Mouse (Mus musculus): Measurements from ENCODE around the gene Tac1.
"Not testable (repeated sequence)": the region's sequence is repeated elsewhere in the genome, so short reads cannot be mapped to it uniquely, and the experiment has no call there.

The Tac1 gene

GRCm38 (mm10) chr6:7554829-7555391, at the start of gene Tac1:
TSS of gene Tac1 (plus strand) at chr6:7554879.
- DNase-seq (ENCODE audit: low read depth, low spot score), result no peak

DNA sequence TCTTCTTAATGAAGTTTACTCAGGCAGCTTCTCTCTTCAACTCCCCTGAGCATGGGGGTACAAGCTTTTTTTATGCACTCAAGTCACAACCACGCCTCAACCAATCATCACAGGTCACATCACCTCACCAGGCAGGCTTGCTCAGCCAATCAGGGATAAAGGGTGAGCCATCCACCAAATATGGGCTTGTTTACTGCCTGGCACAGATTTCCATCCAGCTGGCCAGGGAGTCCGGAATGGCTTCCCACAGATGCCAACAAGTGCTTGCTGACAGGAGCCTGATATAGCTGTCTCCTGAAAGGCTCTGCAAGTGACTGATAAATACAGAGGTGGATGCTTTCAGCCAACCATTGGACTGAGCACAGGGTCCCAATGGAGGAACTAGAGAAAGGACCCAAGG, 11.2 kb upstream of the Tac1 start:
- DNase-seq (ENCODE audit: low read depth, low spot score), result not testable (repeated sequence)

DNA sequence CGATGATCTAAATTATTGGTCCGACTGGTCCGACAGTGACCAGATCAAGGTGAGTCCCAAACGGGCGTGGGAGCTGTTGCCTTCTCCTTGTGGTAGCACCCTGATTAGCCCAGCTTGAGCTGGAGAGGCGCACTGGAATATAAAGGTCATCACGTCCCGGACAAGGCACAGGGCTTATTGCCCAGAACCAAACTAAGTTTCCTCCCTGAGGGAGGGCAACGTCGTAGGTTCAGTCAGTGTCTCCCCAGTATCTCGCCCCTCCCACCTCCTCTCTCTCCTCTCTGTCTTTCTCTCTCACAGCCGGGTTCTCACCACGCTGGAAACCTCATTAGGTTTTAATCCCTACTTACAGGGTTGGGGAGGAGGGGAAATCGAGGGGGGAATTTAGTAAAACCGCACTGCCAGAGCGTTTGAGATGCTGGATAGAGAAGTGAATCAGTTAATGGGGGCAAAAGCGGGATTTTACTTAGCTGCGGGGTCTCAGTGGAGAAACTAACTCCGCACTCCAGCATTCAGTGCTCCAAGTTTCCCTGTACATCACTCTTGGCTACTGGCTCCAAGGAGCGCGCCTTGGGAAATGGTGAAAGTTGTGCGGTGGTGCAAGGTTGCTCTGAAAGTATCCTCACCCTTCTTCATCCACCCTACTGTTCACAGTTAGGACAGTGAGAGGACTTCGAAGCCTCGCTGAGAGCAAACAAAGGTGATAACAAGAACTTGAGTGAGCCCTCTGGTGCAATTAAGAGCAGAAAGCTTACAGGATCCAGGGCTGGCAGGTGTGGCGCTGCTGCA, 1.2 kb downstream of the Tac1 start:
- DNase-seq (ENCODE audit: low read depth, low spot score), result no peak

- no peak for DNase-seq (ENCODE audit: low read depth, low spot score)
Measured at GRCm38 (mm10) chr6:7558164-7558563, 3.5 kb downstream of the Tac1 start.

DNA sequence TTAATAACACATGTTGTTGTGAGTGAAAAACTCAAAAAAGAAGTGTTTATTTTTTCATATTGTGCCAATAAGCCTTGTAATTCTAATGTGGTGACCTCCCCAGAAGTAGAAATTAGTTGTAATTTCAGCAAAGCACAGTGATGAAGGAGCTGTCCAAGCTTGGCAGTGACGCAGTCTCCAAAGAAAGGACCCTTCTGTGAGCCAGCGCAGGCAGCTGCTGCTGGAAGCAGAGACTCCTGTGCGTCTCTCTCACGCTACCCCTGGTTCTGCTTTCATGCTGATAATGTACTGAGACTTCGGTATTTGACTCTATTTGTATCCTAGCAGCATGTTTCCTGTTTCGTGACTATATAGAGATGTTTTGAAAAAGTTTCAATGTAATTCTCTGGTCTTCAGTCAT, 7.8 kb downstream of the Tac1 start:
- no peak for DNase-seq (ENCODE audit: low read depth, low spot score)

- DNase-seq (ENCODE audit: low read depth, low spot score), result no peak
Measured at GRCm38 (mm10) chr6:7564537-7564936, 9.9 kb downstream of the Tac1 start.

DNA sequence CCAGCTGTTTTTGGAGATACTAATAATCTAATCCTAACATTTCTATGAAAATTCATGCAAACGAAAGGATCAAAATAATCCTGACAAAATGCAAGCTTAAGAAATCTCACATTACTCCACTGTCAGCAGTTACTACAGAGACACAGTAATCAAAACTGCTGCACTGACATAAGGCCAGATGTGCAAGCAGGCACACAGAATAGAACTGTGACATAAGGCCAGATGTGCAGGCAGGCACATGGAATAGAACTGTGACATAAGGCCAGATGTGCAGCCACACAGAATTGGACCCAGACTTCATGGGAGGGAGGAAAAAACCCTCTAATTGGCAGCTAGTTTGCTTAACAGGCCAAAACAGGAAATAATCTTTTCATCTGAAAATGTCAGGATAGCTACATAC, 16.5 kb downstream of the Tac1 start:
- no peak for DNase-seq (ENCODE audit: low read depth, low spot score)

DNA sequence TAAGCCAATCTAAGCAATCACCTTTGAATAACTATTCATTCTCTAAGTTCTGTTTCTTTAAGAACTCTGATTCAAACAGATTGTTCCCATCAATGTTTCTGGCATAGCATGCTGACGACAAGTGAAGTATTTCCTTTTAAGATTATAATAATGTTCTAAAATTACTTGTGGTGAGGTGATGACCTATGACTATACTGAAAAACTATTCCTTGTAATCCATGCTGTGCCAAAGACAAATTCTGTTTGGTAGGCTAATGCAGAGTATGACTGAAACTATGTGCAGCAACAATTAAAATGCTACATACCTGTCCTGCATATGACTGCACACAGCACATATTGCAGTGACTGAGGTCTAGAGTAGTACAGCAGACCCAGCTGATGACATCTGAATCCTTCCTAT, 23.4 kb downstream of the Tac1 start:
- DNase-seq (ENCODE audit: low read depth, low spot score), result no peak

DNA sequence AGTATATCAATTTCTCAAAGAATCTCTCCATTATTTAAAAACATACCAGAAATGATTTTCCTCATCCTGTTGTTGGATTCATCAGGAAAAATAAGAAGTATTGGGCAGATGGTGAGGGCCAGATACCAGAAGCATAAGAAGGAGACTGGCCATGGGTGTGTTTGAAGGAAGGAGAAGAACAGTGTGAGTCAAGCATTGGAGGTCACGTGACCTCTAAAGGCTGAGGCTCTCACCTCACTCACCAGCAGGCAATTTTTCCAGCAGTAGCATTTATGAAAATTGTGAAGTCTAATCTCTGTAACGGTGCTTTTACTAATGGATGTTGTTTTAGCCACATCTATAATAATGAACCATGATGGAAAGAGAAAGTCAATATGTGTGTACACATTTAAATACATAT, 39.8 kb downstream of the Tac1 start:
- no peak for DNase-seq (ENCODE audit: low read depth, low spot score)

DNA sequence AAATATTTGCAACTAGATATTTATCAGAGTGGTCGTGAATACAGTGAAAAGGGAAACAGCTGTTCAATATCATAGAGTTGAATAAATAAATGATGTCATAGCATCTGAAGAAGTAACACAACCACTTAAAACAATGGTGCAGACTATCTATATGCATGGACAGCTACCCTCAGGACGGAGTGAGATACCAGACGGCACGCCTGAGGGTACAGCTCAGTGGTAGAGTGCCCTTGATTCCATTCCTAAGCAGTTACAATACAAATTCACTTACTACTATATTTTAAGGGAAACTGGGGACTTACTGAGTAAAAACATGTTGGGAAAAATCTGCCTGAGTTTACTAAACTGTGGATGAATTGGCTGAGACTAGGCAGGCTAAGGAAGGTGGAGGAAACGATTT, 43.7 kb downstream of the Tac1 start:
- no peak for DNase-seq (ENCODE audit: low read depth, low spot score)

- peak; percentile 2 for DNase-seq (ENCODE audit: low read depth, low spot score)
Measured at GRCm38 (mm10) chr6:7600228-7600627, 45.5 kb downstream of the Tac1 start.

GRCm38 (mm10) chr6:7601353-7602094, 46.8 kb downstream of the Tac1 start:
- DNase-seq (ENCODE audit: low read depth, low spot score), result no peak

GRCm38 (mm10) chr6:7613676-7614075, 59.0 kb downstream of the Tac1 start:
- DNase-seq (ENCODE audit: low read depth, low spot score), result not testable (repeated sequence)

All from retina, adult 2 months (tissue).